Mouse (Mus musculus): ENCODE results near the gene Chd2.

GRCm38 (mm10) chr7:73454113-73454512 lies 87.5 kb downstream of the Chd2 start:
- no peak for TF ChIP-seq POLR2A (IDR thresholded peaks at IDR 0.05; ENCODE audit: extremely low read depth, insufficient read depth, low read length)
- no peak for TF ChIP-seq CTCF (IDR thresholded peaks at IDR 0.05; ENCODE audit: low read depth, low read length)

Data from liver, adult 2 months (tissue).